Mouse (Mus musculus) myocyte (in vitro differentiated cells): ENCODE data around the gene Rasl11a. TPM values are rescaled to one million over a fixed set of nuclear protein-coding genes. Genes with fewer than 3 reads are reported as not detected.

Source experiments
- H3K27me3 ChIP-seq: one replicate; pipeline ENCODE4 v1.6.1; 2011; ENCODE audit not compliant: control insufficient read depth, insufficient read depth, insufficient read length
- H3K36me3 ChIP-seq: one replicate; pipeline ENCODE4 v1.6.1; 2011; ENCODE audit not compliant: control insufficient read depth, insufficient read depth
- H3K4me2 ChIP-seq: one replicate; pipeline ENCODE4 v1.6.1; 2011; ENCODE audit warnings: low read depth, control low read depth
- H3K4me3 ChIP-seq: one replicate; pipeline ENCODE4 v1.5.1; 2011; ENCODE audit warnings: mild to moderate bottlenecking, control low read depth, moderate library complexity
- H3K79me2 ChIP-seq: one replicate; pipeline ENCODE4 v1.6.1; 2011; ENCODE audit not compliant: control insufficient read depth, insufficient read depth
- H3ac ChIP-seq: one replicate; pipeline ENCODE4 v1.6.1; 2011; ENCODE audit not compliant: control insufficient read depth, insufficient read length
- CEBPB ChIP-seq: IDR thresholded peaks from 2 replicates; pipeline ENCODE4 v1.6.1; 2011; ENCODE audit warnings: mild to moderate bottlenecking, moderate library complexity; ENCODE audit not compliant: poor library complexity, insufficient read depth, severe bottlenecking
- E2F4 ChIP-seq: IDR thresholded peaks from one replicate; pipeline ENCODE4 v1.6.1; 2011; ENCODE audit warnings: mild to moderate bottlenecking, control low read depth, moderate library complexity; ENCODE audit not compliant: insufficient read depth
- MAX ChIP-seq: IDR thresholded peaks from one replicate; pipeline ENCODE4 v1.6.1; 2011; ENCODE audit warnings: low read depth, mild to moderate bottlenecking, control low read depth
- MYOD1 ChIP-seq, 3 experiments: IDR thresholded peaks; one replicate each; pipeline ENCODE4 v1.6.1; 2011; ENCODE audit warnings: control low read depth in 2 of 3, low read depth in 2 of 3, mild to moderate bottlenecking in 2 of 3, moderate library complexity in 1 of 3; ENCODE audit not compliant: insufficient read length in 2 of 3, control insufficient read depth in 1 of 3
- MYOG ChIP-seq, 3 experiments: IDR thresholded peaks; one replicate each; pipeline ENCODE4 v1.6.1; 2011; ENCODE audit warnings: control low read depth in 2 of 3, low read depth in 2 of 3, mild to moderate bottlenecking in 2 of 3; ENCODE audit not compliant: insufficient read length in 2 of 3, control insufficient read depth in 1 of 3, insufficient read depth in 1 of 3
- POLR2A ChIP-seq: IDR thresholded peaks from one replicate; pipeline ENCODE4 v1.6.1; 2011; ENCODE audit warnings: low read depth, mild to moderate bottlenecking, control low read depth, moderate library complexity; ENCODE audit not compliant: insufficient read length
- POLR2AphosphoS2 ChIP-seq: IDR thresholded peaks from one replicate; pipeline ENCODE4 v1.6.1; 2011; ENCODE audit warnings: low read depth, control low read depth; ENCODE audit not compliant: insufficient read length
- REST ChIP-seq: IDR thresholded peaks from one replicate; pipeline ENCODE4 v1.6.1; 2011; ENCODE audit warnings: mild to moderate bottlenecking, control low read depth, moderate library complexity; ENCODE audit not compliant: insufficient read depth, insufficient read length
- SRF ChIP-seq: IDR thresholded peaks from one replicate; pipeline ENCODE4 v1.6.1; 2011; ENCODE audit warnings: low read depth; ENCODE audit not compliant: control insufficient read depth, insufficient read length
- TCF12 ChIP-seq: IDR thresholded peaks from one replicate; pipeline ENCODE4 v1.6.1; 2011; ENCODE audit warnings: mild to moderate bottlenecking, control low read depth; ENCODE audit not compliant: poor library complexity, insufficient read depth, severe bottlenecking
- TCF3 ChIP-seq: IDR thresholded peaks from one replicate; pipeline ENCODE4 v1.6.1; 2011; ENCODE audit warnings: low read depth, control low read depth; ENCODE audit not compliant: insufficient read length
- USF1 ChIP-seq: IDR thresholded peaks from one replicate; pipeline ENCODE4 v1.6.1; 2011; ENCODE audit warnings: low read depth, mild to moderate bottlenecking, control low read depth, moderate library complexity
- polyA plus RNA-seq: library from polyadenylated mRNA; unstranded; fragments of >200 nt; fragmentation: generic; extraction: Trizol; gene quantifications from one replicate; pipeline ENCODE4 v1.2.1, GENCODE M21; 2012; ENCODE audit warnings: missing spikeins

The Rasl11a gene
- polyA plus RNA-seq, 1 experiment, result 1.3 TPM

DNA sequence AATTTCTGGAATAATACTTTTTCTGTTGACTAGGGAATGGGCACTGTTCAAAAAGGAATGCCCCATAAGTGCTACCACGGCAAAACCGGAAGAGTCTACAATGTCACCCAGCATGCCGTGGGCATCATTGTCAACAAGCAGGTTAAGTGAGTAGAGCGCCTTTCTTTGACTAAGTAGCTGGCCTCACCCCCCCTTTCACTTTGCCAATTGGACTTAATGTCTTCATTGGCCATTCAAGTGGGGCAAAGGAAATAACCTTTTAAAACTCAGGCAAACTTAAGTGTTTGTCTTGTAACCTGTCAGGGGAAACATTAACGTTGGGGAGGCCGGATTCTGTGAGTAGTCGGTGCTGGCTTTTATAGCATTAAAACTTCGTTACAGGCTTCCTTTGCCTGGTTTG lies 9.9 kb upstream of the Rasl11a start:
- Histone ChIP-seq H3K27me3 (no peaks in the 10 kb centered on the region), H3K4me2 (no peak overlapping the region), H3K36me3 (peaks cover 24% of the 10 kb centered on the region), H3ac (no peak overlapping the region), H3K4me3 (no peak overlapping the region), H3K79me2 (peaks cover 20% of the 10 kb centered on the region)
- TF ChIP-seq TCF3 (no peak), REST (no peak), TCF12 (no peak), POLR2A (no peak), POLR2AphosphoS2 (no peak), SRF (no peak), MYOD1 (IDR thresholded peaks at IDR 0.05; ENCODE audit: control insufficient read depth in 1 of 3, insufficient read length in 2 of 3, low read depth in 2 of 3) (no peak), USF1 (no peak), MYOG (IDR thresholded peaks at IDR 0.05; ENCODE audit: control insufficient read depth in 1 of 3, insufficient read depth in 1 of 3, insufficient read length in 2 of 3, low read depth in 2 of 3) (no peak), CEBPB (no peak), E2F4 (no peak), MAX (no peak)

- H3K4me3 ChIP-seq, result no peak overlapping the region
- H3ac ChIP-seq, result no peak overlapping the region
- peaks cover 24% of the 10 kb centered on the region for H3K36me3 ChIP-seq
- no peaks in the 10 kb centered on the region for H3K27me3 ChIP-seq
- no peak overlapping the region for H3K4me2 ChIP-seq
- H3K79me2 ChIP-seq, result peaks cover 18% of the 10 kb centered on the region
- TF ChIP-seq POLR2AphosphoS2 (peak; percentile 14), E2F4 (no peak)
Measured at GRCm38 (mm10) chr5:146837967-146838720, 6.7 kb upstream of the Rasl11a start.

GRCm38 (mm10) chr5:146838836-146839648 lies 5.8 kb upstream of the Rasl11a start:
- TF ChIP-seq MYOD1 (IDR thresholded peaks at IDR 0.05; ENCODE audit: control insufficient read depth in 1 of 3, insufficient read length in 2 of 3, low read depth in 2 of 3), result no peak
- Histone ChIP-seq H3K36me3 (peaks cover 24% of the 10 kb centered on the region), H3K79me2 (peaks cover 9% of the 10 kb centered on the region)

GRCm38 (mm10) chr5:146839760-146840159 lies 5.1 kb upstream of the Rasl11a start:
- no peak for TF ChIP-seq SRF
- no peak for TF ChIP-seq E2F4
- TF ChIP-seq MYOD1 (IDR thresholded peaks at IDR 0.05; ENCODE audit: control insufficient read depth in 1 of 3, insufficient read length in 2 of 3, low read depth in 2 of 3), result no peak
- no peak for TF ChIP-seq REST
- peak; percentile 80 for TF ChIP-seq POLR2AphosphoS2
- TF ChIP-seq CEBPB, result no peak
- no peak for TF ChIP-seq MYOG (IDR thresholded peaks at IDR 0.05; ENCODE audit: control insufficient read depth in 1 of 3, insufficient read depth in 1 of 3, insufficient read length in 2 of 3, low read depth in 2 of 3)
- Histone ChIP-seq H3ac (no peak overlapping the region), H3K36me3 (peaks cover 23% of the 10 kb centered on the region), H3K27me3 (no peaks in the 10 kb centered on the region), H3K4me3 (no peak overlapping the region), H3K4me2 (no peak overlapping the region), H3K79me2 (peaks cover 3% of the 10 kb centered on the region)

More at GRCm38 (mm10) chr5:146838836-146839648, 5.8 kb upstream of the Rasl11a start:
- no peak overlapping the region for H3K4me2 ChIP-seq
- H3K4me3 ChIP-seq, result no peak overlapping the region
- H3ac ChIP-seq, result no peak overlapping the region
- no peaks in the 10 kb centered on the region for H3K27me3 ChIP-seq

GRCm38 (mm10) chr5:146840422-146840821 lies 4.4 kb upstream of the Rasl11a start:
- Histone ChIP-seq H3K4me2 (no peak overlapping the region), H3K27me3 (no peaks in the 10 kb centered on the region), H3K36me3 (peaks cover 18% of the 10 kb centered on the region), H3ac (no peak overlapping the region), H3K4me3 (no peak overlapping the region), H3K79me2 (no peaks in the 10 kb centered on the region)
- TF ChIP-seq CEBPB, result no peak
- no peak for TF ChIP-seq MAX
- no peak for TF ChIP-seq E2F4
- TF ChIP-seq REST, result no peak
- TF ChIP-seq MYOG (IDR thresholded peaks at IDR 0.05; ENCODE audit: control insufficient read depth in 1 of 3, insufficient read depth in 1 of 3, insufficient read length in 2 of 3, low read depth in 2 of 3), result no peak
- TF ChIP-seq MYOD1 (IDR thresholded peaks at IDR 0.05; ENCODE audit: control insufficient read depth in 1 of 3, insufficient read length in 2 of 3, low read depth in 2 of 3), result no peak
- TF ChIP-seq SRF, result no peak
- no peak for TF ChIP-seq TCF3
- TF ChIP-seq POLR2A, result no peak
- no peak for TF ChIP-seq USF1
- no peak for TF ChIP-seq TCF12
- TF ChIP-seq POLR2AphosphoS2, result no peak
